Mouse (Mus musculus): ENCODE data around the gene Cep57l1.

Gene Cep57l1

DNA sequence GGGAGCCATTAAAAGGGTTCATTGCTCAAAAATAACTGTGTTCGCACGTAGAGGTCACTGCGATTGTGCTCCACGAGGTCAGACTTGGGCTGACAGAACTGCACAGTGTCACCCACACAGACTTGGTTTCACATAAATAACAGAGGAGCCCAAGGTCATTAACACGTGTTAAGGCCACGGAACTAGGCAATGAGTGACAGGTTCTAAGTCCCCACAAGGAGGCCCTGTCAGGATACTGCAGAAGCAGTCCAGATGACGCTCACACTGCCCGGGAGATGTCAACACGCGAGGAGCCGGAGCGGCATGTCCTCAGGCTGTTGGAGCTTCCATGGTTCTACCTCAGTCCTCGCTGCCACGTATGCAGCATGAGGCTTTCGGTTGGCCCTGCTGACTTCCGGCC lies 72.4 kb downstream of the Cep57l1 start:
- no peak for DNase-seq (ENCODE audit: low spot score in 2 of 2)

DNA sequence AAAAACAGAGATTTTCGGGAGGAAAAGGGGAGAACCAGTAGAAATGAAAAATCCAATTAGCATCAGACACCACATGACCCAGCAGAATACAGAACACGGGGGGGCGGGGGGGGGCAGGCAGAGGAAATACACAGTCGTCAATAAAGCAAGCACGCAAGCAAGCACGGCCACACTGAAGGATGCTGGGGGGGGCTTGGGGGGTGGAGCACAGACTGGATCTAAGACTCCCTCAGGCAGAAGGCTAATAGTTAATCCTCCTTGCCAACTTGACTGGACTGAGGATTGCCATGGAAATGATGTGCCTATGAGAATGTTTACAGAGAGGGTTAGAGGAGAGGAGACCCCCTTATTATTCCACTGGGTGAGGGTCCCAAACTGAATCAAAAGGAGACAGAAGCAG lies 74.3 kb downstream of the Cep57l1 start:
- no peak for DNase-seq (ENCODE audit: low spot score in 2 of 2)

DNA sequence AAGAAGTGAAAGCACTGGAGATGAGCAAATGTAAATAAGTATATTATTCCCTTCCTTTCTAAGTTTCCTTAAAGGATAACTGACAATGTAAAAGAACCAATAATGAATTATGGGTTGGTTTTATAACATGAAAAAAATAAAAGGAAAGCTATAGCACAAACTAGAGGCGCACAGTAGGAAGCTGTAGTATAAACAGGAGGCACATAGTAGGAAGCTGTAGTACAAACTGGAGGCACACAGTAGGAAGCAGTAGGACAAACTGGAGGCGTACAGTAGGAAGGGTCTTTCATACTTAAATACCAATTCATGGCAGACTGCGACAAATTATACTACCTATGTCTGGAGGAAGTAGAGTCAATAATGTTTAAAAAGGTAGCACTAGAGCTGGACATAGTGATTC lies 76.5 kb downstream of the Cep57l1 start:
- DNase-seq (ENCODE audit: low spot score in 2 of 2): no peak

DNA sequence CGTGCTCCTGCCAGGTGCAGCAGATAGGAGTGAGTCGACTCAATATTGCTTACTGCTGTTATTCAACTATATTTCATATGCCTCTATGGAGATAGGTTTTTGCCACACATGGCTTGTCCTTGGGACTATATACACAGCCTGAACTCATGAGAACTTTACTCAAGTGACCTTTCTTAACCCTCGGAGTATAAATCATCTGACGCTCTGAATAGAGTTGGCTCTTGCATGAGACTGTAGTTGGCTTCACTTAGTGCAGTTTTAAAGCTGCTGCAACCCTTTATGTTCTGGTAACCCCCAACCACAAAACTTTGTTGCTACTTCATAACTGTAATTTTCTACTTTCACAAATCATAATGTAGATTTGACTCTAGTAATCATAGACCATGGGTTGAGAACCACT lies 77.7 kb downstream of the Cep57l1 start:
- no peak for DNase-seq (ENCODE audit: low spot score in 2 of 2)

DNA sequence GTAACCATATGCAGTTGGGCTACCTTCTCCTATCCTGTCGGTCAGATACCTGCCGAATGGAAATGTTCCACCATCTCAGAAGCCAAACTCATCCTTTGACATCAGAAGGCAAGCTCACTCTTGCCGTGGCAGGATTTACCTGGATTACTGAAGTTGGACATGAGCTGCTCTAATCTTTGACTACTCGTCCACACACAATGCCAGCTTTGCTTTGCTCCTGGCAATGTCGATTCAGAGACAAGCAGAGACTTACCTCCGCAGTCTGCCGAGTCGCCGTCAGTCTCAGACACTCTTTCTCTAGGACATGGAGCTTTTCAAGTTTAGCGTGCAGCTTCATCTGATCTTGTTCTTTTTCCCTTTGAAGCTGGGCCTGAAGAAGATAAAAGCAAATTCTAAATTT lies 78.9 kb downstream of the Cep57l1 start:
- no peak for DNase-seq (ENCODE audit: low spot score in 2 of 2)

DNA sequence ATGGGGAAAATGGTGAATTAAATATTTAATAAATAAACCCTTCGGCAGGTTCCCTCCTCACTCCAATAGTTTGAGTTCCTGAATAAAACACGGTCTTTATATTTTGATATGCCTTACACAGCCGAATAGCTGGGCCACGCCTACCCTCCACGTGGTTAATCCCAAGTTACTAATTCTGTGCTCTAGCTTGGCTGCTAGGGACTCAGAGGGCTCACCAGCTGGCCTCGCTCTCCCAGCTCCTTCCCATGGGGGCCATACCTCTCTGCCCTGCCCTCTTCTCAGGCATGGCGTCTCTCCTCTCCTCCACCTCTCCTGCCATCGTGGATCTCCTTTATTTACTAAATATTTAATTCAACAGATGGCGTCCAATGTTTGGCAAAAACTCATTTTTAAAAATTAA lies 83.5 kb downstream of the Cep57l1 start:
- DNase-seq (ENCODE audit: low spot score in 2 of 2): no peak

DNA sequence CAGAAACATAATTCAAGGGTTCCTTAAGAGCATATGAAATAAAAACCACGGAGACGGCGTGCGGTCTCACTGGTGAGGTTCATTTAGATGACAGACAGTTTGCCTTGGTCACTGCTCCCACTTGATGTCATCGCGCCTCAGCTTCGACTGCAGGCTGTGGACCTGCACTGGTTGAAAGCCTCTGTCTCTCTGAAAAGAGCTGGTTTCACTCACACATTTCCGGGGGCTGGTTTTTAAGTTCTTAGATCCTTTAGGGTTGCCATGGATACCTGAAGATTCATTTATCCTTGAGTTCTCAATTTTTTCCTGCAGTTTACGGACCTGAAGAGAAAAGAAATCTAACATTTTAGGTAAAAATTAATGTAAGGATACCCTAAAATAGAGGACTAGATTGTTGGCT lies 90.1 kb downstream of the Cep57l1 start:
- no peak for DNase-seq (ENCODE audit: low spot score in 2 of 2)

DNA sequence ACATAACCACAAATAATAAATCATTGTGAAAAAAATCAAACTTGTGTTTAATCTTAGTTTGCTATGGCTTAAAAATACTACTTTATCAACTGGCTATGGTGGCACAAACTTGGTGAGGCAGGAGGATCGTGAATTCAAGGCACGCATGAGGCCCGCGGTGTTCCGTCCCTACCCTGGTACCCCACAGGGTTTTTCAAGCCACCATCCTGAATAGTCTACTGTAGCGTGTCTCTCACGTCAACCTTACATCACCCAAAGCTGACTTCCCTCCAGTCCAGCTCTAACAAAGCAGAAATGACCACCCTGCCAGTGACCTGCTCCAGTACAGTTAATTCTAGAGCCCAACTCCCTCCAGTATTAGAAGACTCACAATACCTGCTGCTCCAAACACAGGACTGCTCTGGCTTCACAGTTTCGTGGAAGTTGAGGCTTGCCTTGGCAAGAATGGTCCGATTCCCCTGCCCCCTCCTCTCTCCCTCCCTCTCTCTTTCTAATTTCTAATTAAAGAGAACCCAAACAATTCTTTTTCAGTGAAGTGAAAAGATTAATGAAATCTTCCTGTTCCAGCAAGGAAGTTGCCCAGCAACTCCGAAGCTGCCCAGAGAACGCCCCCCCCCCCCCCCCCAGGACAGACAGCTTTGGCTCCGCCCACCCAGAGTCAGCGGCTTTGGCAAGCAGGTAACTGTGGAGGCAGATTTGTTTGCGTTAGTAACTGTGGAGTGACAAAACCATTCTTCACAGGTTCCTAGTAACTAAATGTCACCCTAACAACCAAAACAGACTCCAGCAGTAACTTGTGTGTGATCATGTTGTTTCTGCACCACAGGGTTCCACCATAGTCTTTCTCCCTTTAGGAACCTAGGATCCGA lies 93.4 kb downstream of the Cep57l1 start, which contains the start of gene Ccdc162:
TSS of gene Ccdc162 (minus strand) at position 606 of the 869 bp plus-strand sequence.
- no peak for DNase-seq (ENCODE audit: low spot score in 2 of 2)

DNA sequence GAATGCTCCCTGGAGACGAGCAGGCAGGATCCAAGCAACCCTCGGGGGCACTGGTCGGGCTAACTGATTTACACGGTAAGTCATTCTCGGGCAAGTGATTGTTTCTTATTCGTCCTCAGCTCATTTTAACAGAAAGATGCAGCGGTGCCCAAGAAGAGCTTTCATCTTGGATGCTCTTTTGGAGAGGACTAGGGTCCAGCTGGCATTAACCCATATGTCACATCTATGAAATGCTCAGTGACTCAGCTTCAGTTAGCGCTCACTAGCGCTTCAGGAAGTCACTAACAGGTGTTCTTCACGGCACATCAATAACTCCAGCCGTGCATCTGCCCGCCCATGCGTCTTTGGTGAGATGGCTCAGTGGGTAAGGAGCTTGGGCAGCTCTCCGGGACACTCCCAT lies 94.1 kb downstream of the Cep57l1 start:
- no peak for DNase-seq (ENCODE audit: low spot score in 2 of 2)

DNA sequence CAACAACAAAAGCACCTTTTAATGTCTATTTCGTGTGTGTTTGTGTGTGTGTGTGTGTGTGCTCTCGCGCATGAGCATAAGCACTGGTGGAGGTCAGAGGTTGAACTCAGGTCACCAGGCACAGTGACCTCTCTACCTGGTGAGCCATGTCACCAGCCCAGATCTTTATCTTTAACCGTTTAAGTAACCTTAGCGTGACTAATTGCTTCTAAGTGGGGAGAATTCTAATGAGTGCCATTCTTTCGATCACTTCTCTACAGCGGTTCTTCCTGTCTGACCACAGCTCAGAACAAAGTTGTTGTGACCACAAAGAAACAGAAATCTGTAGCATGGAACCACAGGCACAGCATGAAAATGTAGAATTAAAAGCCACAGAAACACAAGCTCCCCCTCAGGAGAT lies 98.2 kb downstream of the Cep57l1 start:
- DNase-seq (ENCODE audit: low spot score in 2 of 2): no peak

DNA sequence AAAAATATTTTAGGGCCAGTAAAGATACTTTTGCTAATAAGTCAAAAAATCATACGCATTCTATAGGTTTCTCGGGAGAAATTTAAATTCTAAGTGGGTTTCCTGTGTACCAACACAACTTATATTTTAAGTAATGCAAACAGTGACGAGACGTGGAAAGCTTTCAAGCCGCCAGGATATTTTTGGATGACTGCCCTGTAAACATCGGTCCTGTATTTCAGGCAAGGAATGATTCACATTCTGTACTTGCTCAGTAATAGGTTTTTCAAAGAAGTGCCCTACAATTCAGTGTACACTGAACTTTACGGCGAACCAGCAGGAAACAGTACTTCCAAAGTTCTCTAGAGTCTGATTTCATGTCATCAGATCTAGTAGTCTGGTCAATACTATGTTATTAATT lies 98.9 kb downstream of the Cep57l1 start:
- DNase-seq (ENCODE audit: low spot score in 2 of 2): no peak

DNA sequence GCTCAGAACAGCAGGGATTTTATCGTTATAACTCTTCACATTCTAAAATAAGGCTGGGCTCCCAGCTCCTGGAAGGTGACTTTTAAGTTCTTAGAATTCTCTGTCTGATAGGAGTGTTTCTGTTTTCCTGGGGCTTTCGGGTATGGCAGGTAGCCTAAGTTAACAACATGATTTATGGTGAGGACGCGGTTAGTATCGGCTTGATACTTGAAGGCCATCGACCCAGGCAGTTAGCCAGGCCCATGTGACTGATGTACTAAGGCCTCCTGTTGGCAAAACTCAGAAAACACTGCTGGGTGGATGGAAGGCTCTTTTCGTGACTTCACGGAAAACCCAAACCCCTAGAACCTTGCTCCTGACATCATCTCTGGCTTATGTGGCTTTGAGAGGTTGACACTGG lies 100.3 kb downstream of the Cep57l1 start:
- no peak for DNase-seq (ENCODE audit: low spot score in 2 of 2)

DNA sequence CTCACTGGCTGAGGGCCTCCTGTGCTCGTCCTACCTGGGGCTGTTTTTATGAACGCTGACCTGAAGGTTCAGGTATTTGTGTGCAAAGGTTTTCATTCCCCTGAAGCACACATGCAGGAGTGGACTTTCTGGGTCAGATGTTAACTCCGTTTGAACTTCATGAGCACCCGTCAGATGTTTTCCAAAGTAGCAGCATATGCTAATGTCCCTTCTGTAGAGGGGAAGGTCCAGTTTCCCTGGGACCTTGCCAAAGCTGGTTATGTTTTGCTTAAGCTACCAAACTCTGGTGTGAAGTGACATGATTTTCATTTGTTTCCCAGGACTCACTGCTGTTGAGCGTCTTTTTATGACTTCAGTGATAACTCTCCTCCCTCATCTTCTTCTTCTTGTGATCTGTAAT lies 110.0 kb downstream of the Cep57l1 start:
- DNase-seq (ENCODE audit: low spot score in 2 of 2): no peak

DNA sequence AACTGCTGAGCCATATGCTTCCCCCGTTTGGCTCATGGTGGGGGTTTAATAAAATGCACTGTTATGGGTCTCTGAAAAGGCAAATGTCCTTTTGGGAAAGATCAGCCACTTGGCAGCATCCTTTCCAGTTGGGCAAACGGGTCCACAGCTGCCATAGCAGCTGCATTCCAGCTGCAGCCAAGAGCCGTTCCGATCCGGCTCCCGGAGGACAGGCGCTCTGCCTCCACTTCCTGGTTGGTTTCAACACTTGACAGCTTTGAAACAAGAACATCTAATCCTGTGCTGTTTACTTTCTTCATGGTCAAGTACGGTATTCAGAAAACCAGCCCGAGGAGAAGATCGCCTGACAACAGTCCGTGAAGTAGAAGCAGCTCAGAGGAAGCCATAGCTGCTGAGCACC lies 112.6 kb downstream of the Cep57l1 start:
- DNase-seq (ENCODE audit: low spot score in 2 of 2): no peak

DNA sequence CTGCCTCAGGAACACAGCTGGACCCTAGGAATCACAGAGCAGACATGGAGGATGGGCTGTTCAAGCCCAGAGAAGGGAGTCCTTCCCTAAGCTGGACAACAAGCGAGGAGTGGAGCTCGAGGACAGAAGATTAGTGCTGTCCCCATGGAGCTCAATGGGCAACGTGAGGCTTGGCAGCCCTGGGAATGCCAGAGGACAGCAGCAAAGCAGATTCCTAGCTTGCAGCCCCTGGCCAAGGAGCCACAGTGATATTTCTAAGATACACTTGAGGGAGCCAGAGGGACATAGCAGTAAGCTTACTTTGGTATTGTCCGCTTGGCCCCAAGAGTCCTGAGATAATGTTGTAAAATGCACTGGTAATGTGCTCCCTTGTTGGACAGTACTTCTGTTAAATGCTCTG lies 118.7 kb downstream of the Cep57l1 start:
- DNase-seq (ENCODE audit: low spot score in 2 of 2): no peak

DNA sequence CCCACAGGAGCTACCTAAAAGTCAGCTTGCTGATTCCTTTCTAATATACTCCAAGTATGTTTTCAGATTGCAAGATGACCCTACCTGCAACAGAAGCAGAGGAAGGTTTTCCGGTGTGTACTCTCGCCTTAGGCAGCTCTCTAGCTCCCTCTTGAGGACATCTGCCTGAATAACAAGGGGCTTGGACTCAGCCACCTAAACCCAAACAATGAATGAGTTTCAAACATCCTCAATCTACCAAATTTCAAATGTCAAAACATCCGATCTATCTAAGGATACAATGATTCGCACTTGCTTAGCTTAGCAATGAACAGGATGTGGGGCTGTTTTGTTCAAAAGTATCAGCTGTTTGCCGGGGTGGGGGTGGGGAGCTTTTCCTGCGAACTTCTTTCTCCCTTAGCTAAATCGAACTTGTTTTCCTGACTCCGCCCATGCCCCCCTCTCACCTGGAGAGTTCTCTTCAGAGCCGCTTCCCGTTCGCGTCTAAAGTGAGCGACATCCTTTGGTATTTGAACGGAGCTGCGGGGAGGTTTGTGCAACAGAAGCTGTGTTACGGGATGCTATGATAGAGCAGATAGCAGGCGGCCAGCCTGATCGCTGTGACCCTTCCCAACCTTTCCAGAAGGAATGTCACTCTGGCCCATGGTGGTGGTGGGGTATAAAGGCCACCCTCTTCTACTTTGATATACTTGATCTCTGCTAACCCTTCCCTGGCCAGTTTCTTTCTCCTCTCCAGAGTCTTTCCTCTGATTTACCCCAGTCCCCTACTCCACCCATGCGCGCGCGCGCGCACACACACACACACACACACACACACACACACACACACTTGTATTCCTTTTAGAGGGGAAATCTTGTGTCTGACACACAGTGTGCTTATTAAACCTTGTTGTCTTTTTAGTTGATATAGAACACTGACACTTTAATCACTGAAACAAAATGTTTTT lies 119.5 kb downstream of the Cep57l1 start:
- DNase-seq (ENCODE audit: low spot score in 2 of 2): peak in 1 of 2 experiments; percentile 73

DNA sequence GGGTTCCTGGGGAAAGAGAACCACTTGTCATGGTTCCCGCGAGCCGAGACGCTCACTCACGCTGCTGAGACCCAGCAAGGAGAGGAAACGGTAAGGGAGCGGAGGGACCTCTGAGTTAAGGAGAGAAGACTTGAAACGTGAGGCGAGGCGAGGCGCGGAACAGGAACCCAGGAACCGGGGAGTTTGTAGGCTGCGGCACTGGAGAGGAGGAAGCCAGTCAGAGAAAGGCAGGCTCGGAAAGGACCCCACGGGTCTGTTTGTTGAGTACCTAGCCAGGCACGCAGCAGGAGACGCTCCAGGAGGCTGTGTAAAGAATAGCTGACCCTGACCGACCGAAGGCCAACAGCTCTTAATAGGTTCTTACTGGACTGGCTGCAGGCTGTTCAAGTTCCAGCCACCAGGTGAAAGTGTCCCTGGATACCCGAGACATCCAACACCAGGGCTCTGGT lies 125.1 kb downstream of the Cep57l1 start:
- no peak for DNase-seq (ENCODE audit: low spot score in 2 of 2)

DNA sequence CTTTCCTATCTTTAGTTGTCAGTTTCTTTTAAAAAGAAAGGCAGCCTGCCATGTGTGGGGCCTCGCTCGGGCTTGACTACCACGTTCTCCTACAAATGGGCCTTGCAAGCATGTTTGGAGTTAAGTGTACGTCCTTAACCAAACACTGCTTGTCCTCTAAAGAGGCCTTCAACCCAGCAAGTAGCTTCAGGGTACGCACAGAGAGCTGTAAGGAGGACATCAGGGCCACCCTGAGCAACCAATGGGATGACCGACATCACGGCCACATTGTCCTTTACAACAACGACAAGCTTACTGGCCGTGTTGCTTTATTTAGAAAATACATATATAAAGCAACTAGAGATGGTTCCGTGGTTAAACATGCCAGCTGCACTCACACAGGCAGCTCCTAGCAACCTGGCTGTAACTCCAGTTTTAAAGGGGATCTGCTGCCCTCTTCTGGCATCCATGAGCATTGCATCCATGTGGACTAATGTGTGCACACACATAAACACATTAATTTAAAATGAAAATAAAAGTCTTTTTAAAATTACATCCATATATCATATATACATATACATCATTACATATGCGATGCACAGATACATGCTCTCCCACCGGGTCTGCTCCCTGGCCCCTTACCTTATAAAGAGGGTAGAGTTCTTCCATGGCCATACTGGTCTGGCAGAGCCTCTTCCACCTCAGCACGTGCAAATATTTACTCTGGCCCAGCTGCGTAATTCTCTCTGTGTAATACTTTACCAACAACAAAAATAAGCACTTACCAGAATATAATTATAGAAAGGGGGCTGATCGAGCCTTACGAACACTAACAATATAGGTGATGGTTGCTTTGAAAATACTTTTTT lies 126.9 kb downstream of the Cep57l1 start:
- peak; percentile 82 to 89 for DNase-seq (ENCODE audit: low spot score in 2 of 2)

DNA sequence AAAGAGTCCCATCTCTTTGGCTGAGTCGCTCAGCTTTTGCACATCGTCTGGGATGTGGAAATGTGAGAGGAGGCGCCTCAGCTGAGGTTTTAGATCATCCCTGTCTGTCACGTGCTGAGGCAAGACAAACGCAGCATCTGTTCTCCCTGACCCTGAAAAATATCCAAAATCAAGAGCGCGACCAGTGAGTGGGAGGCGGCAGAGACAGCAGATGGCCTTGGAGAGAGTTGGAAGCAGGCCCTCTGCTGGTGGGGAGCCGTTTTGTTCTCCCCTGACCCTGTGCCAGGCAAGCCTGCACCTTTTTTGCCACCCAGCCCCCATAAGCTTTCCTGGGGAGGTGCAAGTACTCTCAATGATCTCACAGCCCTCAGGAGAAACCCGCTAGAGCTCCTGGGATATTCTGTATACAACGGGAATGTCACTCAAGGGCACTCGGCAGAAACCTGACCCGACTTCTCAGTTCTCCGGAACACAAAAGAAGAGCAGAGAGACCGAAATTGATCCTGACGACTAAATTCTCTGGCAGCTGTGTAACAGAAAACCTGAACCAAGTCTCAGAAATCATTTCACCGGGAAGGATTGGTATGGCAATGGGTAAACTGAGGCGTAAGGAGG lies 130.8 kb downstream of the Cep57l1 start:
- peak; percentile 41 to 82 for DNase-seq (ENCODE audit: low spot score in 2 of 2)

DNA sequence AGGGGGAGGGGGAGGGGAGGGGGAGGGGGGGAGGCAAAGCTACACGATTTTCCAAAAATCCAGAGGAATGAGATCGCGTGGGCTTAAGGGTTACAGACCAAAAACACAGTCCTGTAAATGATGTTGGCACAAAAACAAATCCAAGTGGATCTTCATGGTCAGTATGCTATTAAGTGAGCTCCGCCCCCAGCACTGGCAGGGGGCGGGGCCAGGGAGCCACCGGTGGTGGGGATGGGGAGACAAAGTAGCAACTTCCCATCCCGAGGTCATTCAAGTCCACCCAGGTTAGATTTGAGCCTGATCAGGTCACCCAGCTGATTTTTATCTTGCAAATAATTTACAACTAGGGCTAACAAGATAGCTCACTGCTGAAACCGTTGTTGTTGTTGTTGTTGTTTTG lies 132.3 kb downstream of the Cep57l1 start:
- DNase-seq (ENCODE audit: low spot score in 2 of 2): no peak

DNA sequence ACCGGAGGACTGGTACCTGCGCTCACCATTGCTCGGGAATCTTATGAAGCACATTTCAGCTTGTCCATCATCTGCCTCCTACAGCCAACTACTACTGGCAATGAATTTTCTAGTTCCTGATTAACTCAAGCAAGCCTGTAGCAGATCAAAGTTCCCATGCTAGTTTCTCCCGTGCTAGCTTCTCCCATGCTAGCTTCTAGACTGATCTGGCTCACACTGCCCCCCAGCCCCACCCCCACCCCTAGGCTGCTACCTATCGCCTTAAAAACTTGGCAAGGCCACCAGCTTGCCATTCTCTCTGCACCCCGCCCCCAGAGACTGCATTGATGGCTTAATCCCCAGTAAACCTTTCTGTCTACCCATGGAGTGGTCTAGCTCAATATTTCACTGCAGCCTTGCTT lies 133.0 kb downstream of the Cep57l1 start:
- DNase-seq (ENCODE audit: low spot score in 2 of 2): no peak
